Mouse (Mus musculus) heart, postnatal 0 days (tissue): ENCODE data around the gene Lrrc57.

ENCODE experiments used
- CTCF ChIP-seq: IDR thresholded peaks from 2 replicates; pipeline ENCODE4 v1.5.1; 2016; ENCODE audit warnings: antibody characterized with exemption, control low read depth, low read depth
- EP300 ChIP-seq: IDR thresholded peaks from 2 replicates; pipeline ENCODE4 v1.6.1; 2016; ENCODE audit warnings: antibody characterized with exemption, low read depth

GRCm38 (mm10) chr2:120567798-120568320 lies 41.5 kb downstream of the Lrrc57 start:
- TF ChIP-seq CTCF (no peak), EP300 (no peak)
